Mouse (Mus musculus) limb, embryonic 14.5 days (tissue): Measurements from ENCODE around the gene Rasal1. TPM values are rescaled to one million over a fixed set of nuclear protein-coding genes. Genes with fewer than 3 reads are reported as not detected.

Source experiments
- ATAC-seq: fragments of 200-750 bp; cut with Nextera tagmentation; 2 replicates; pipeline ENCODE4 v1.8.0; 2017; ENCODE audit warnings: low read depth, moderate number of reproducible peaks, moderate TSS enrichment; ENCODE audit not compliant: low FRiP score
- DNase-seq: peaks from one replicate; pipeline ENCODE4 v3.0.0-alpha.2; 2015; ENCODE audit warnings: low spot score
- H3K27ac ChIP-seq: fragments of 300-500 bp; sonication (generic); replicated peaks from 2 replicates; pipeline ENCODE4 v1.5.1; 2014; ENCODE audit warnings: low read depth, mild to moderate bottlenecking, low read length, moderate library complexity, mixed read lengths
- H3K27me3 ChIP-seq: fragments of 300-500 bp; sonication (generic); 2 replicates; pipeline ENCODE4 v1.6.1; 2014; ENCODE audit warnings: low read length, mixed read lengths; ENCODE audit not compliant: control insufficient read depth, insufficient read depth
- H3K36me3 ChIP-seq: fragments of 300-500 bp; sonication (generic); 2 replicates; pipeline ENCODE4 v1.6.1; 2014; ENCODE audit warnings: mild to moderate bottlenecking, low read length, moderate library complexity, mixed read lengths; ENCODE audit not compliant: control insufficient read depth, insufficient read depth
- H3K4me1 ChIP-seq: fragments of 300-500 bp; sonication (generic); 2 replicates; pipeline ENCODE4 v1.6.1; 2014; ENCODE audit warnings: antibody characterized with exemption, low read length, mixed read lengths; ENCODE audit not compliant: control insufficient read depth, insufficient read depth
- H3K4me2 ChIP-seq: fragments of 300-500 bp; sonication (generic); replicated peaks from 2 replicates; pipeline ENCODE4 v1.6.1; 2014; ENCODE audit warnings: low read depth, mild to moderate bottlenecking, low read length, moderate library complexity; ENCODE audit not compliant: severe bottlenecking
- H3K4me3 ChIP-seq: fragments of 300-500 bp; sonication (generic); replicated peaks from 2 replicates; pipeline ENCODE4 v1.5.1; 2014; ENCODE audit warnings: low read length
- H3K9ac ChIP-seq: fragments of 300-500 bp; sonication (generic); 2 replicates; pipeline ENCODE4 v1.6.1; 2014; ENCODE audit warnings: mild to moderate bottlenecking, low read depth, low read length, moderate library complexity; ENCODE audit not compliant: severe bottlenecking
- H3K9me3 ChIP-seq: fragments of 300-500 bp; sonication (generic); 2 replicates; pipeline ENCODE4 v1.6.1; 2016; ENCODE audit warnings: low read length; ENCODE audit not compliant: control insufficient read depth
- POLR2A ChIP-seq: fragments of 200-500 bp; IDR thresholded peaks from 2 replicates; pipeline ENCODE4 v1.8.0; 2012; ENCODE audit warnings: inconsistent platforms, mild to moderate bottlenecking, moderate library complexity, borderline replicate concordance; ENCODE audit not compliant: insufficient read depth, insufficient read length; ENCODE audit errors: extremely low read depth
- WGBS: fragments of 180-500 bp; shearing (Covaris S2); extraction: QIAGEN DNeasy Blood & Tissue Kit; methylation state at CpG from one replicate; pipeline ENCODE4 v1.1.7; 2014; 5-methylcytosine and 5-hydroxymethylcytosine counted together
- polyA plus RNA-seq, 2 experiments: library from polyadenylated mRNA; depleted of rRNA in 1 of 2; stranded (reverse) in 1 of 2; unstranded in 1 of 2; fragments of >200 nt; fragmentation: Nextera tagmentation in 1 of 2; extraction: Ambion mirVana in 1 of 2; gene quantifications; 2 replicates each; pipeline versions ENCODE4 v1.2.1 to v1.2.3; 2012 to 2014

Gene Rasal1
- polyA plus RNA-seq, 2 experiments = 0.19 to 1.0 TPM

- no peaks in the 10 kb centered on the region for H3K9me3 ChIP-seq
- peaks cover 7% of the 10 kb centered on the region; the same call in 1 of the 2 replicates for H3K36me3 ChIP-seq
- H3K27ac ChIP-seq = no peak overlapping the region
- H3K4me2 ChIP-seq = peak overlapping the region; percentile 33
- peaks cover 49% of the 10 kb centered on the region for H3K27me3 ChIP-seq
- TF ChIP-seq POLR2A = no peak
- no peak for ATAC-seq
- WGBS = 5% methylated on average over 27 of the region's 41 CpGs
- H3K4me3 ChIP-seq = peak overlapping the region; percentile 21
- peaks cover 7% of the 10 kb centered on the region; the same call in 1 of the 2 replicates for H3K4me1 ChIP-seq
- no peak for DNase-seq
- no peak overlapping the region for H3K9ac ChIP-seq
Measured at GRCm38 (mm10) chr5:120694695-120695074, 46.1 kb downstream of the Rasal1 start.

DNA sequence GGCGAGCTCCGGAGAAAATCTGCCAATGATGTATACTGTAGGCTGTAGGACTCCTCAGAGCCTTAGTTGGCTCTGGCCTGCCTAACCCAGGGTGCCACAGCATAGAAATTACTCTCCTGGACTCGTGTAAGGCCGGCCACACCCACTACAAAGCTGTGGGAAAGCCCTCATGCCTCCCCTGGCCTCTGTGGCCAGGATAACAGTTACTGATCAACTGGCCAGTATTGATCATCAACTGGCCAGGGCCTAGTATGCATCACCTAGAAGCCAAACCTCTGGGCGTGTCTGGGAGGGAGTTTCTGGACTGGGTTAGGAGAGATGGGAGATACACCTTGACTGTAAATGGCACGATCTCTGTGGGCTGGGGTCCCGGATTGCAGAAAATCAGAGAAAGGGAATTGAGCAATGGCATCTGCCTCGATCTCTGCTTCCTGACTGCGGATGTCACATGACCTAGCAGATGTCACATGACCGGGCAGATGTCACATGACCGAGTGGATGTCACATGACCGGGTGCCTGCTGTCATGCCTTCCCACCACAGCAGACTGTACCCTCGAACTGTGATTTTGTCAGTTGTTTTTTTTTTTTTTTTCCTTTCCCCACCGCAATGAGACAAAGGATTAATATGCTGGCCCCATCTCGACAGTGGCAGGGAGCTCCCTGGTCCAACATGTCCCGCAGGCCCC lies 47.6 kb downstream of the Rasal1 start:
- H3K27me3 ChIP-seq = peaks cover 49% of the 10 kb centered on the region

GRCm38 (mm10) chr5:120696865-120697264 lies 48.3 kb downstream of the Rasal1 start:
- Histone ChIP-seq H3K27ac (no peak overlapping the region), H3K36me3 (peaks cover 7% of the 10 kb centered on the region; the same call in 1 of the 2 replicates), H3K4me3 (no peak overlapping the region), H3K4me2 (no peak overlapping the region), H3K27me3 (peaks cover 49% of the 10 kb centered on the region), H3K9me3 (no peaks in the 10 kb centered on the region), H3K9ac (no peak overlapping the region), H3K4me1 (peaks cover 7% of the 10 kb centered on the region; the same call in 1 of the 2 replicates)
- ATAC-seq (no peak), DNase-seq (no peak)
- TF ChIP-seq POLR2A = no peak
- 68% methylated on average over 4 of the region's 4 CpGs for WGBS

More for the DNA sequence above, 47.6 kb downstream of the Rasal1 start:
- H3K9ac ChIP-seq = no peak overlapping the region
- 77% methylated on average over 16 of the region's 16 CpGs for WGBS
- peaks cover 7% of the 10 kb centered on the region; the same call in 1 of the 2 replicates for H3K4me1 ChIP-seq
- H3K36me3 ChIP-seq = peaks cover 7% of the 10 kb centered on the region; the same call in 1 of the 2 replicates
- no peaks in the 10 kb centered on the region for H3K9me3 ChIP-seq
- H3K4me3 ChIP-seq = no peak overlapping the region
- no peak for TF ChIP-seq POLR2A
- no peak overlapping the region for H3K27ac ChIP-seq
- no peak overlapping the region for H3K4me2 ChIP-seq
- no peak for DNase-seq
- no peak for ATAC-seq

- H3K4me3 ChIP-seq = no peak overlapping the region
- ATAC-seq = no peak
- peaks cover 44% of the 10 kb centered on the region for H3K27me3 ChIP-seq
- H3K4me1 ChIP-seq = peaks cover 7% of the 10 kb centered on the region; the same call in 1 of the 2 replicates
- TF ChIP-seq POLR2A = no peak
- no peaks in the 10 kb centered on the region for H3K9me3 ChIP-seq
- no peak overlapping the region for H3K4me2 ChIP-seq
- no peak for DNase-seq
- H3K9ac ChIP-seq = no peak overlapping the region
- H3K27ac ChIP-seq = no peak overlapping the region
- peaks cover 7% of the 10 kb centered on the region; the same call in 1 of the 2 replicates for H3K36me3 ChIP-seq
- WGBS = 63% methylated on average over 3 of the region's 3 CpGs
Measured at GRCm38 (mm10) chr5:120698181-120698580, 49.6 kb downstream of the Rasal1 start.

GRCm38 (mm10) chr5:120698801-120699391 lies 50.3 kb downstream of the Rasal1 start:
- peaks cover 37% of the 10 kb centered on the region for H3K27me3 ChIP-seq
- DNase-seq (no peak), ATAC-seq (no peak)
- no peaks in the 10 kb centered on the region for H3K9me3 ChIP-seq
- H3K27ac ChIP-seq = no peak overlapping the region
- H3K36me3 ChIP-seq = peaks cover 6% of the 10 kb centered on the region; the same call in 1 of the 2 replicates
- H3K9ac ChIP-seq = no peak overlapping the region
- peaks cover 7% of the 10 kb centered on the region; the same call in 1 of the 2 replicates for H3K4me1 ChIP-seq
- TF ChIP-seq POLR2A = no peak
- H3K4me3 ChIP-seq = no peak overlapping the region
- H3K4me2 ChIP-seq = no peak overlapping the region
- WGBS = 27% methylated on average over 16 of the region's 16 CpGs
